Mouse (Mus musculus) subcutaneous adipose tissue, adult 2 months (tissue): ENCODE data around the gene Syn1. TPM values are rescaled to one million over a fixed set of nuclear protein-coding genes. Genes with fewer than 3 reads are reported as not detected.

ENCODE experiments used
- polyA plus RNA-seq: library from polyadenylated mRNA; depleted of rRNA; stranded (reverse); fragments of >200 nt; gene quantifications from 2 replicates; pipeline ENCODE4 v1.2.3, GENCODE M21; 2012; ENCODE audit warnings: low replicate concordance; rRNA removed

The Syn1 gene
- polyA plus RNA-seq: 0.42 and 0.64 TPM in 2 replicates

GRCm38 (mm10) chrX:20920844-20921364 is at the start of gene Syn1:
TSS of gene Syn1 (minus strand) at chrX:20921004.

DNA sequence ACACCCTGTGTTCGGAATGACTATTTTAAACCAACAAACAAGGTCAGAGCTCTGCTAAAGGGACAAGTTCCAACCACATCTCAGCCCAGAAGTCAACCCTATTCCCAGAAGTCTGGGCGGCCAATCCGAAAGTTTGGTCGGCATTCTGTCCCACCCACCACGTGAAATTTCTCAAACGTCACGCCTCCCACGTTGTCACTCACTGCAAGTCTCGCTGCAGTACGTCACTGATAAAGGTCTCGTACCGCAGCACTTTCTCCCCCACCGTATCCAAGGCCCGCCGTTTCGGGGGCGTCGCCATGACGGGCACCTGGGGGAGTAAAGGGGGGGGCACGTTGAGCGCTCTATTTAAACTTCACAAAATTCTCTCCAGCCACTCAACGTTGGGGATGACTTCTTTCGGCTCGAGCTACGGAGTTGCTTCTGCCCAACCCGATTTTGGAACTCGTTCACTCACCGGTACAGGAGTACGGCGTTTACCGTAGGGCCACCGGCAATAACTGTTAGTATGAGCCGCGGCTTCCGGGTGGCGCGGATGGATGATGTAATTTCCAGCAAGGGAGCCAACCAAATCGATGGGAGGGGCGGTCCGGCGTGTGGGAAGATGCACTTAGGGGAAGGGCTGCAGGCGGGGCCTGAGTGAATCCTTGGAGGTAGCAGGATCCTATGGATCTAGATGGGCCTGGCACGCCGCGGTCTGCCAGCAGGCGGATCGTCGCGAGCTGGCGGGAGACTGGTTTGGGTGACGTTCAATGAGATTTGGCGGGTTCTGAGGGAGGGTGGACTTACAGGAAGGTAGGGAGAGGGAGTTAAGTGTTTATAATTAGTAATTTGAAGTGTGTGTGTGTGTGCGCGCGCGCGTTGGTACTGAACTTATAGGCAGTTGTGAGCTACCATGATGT is 40.9 kb upstream of the Syn1 start, which contains the start of gene Uxt:
Gene Uxt (minus strand): TSS at position 541 of the 902 bp plus-strand sequence.

DNA sequence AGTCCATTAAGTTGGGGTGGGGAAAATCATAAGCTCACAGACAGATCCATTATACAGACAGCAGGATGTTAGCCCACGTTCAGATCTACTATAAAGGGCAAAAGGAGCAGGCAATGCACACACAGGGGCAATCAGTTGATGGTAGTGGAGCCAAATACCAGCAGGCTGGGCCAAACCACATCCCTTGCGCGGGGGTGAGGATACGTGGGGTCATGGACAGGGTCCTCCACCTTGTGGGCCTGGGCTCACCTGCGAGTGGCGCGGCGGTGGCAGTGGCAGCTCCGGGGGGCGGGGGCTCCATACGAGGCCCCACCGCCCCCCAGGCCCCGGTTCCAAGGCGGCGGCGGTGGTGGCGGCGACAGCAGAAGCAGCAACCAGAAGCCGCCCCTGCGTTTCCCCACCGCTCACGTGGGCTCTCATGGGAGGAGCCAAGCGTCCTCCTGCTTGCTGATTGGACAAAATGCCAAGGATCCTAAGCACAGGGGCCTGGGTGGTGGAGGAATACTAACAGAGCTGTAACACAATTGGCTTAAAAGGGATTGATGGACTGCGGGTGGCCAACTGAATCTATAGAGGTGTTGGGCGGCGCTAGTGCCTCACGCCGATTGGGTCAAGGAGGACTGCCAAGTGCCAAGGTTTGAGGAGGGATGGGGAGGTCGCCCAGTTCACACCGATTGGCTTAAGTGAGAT is 29.5 kb upstream of the Syn1 start, which contains the start of gene Elk1:
Gene Elk1 (minus strand): TSS at position 418 of the 690 bp plus-strand sequence.

DNA sequence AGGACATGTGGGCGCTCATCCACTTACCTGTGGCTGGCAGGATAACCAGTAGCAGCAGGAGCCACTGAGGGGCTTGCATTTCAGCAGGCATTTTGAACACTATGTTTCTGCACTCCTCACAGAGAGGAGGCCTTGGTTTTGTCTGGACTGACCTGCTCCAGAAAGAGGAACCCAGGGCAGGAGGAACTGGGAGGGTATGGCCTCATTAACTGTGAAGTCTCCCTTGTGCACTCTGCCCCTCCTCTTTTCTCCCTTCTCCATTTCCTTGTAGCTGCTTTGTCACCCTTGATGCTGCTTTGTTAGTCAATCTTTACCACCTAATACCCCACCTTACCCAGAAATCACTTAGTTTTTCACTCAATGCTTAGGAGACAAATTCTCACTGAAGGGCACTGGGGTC is 10.6 kb upstream of the Syn1 start, which contains the start of gene Cfp:
Gene Cfp (minus strand): TSS at position 192 of the 400 bp plus-strand sequence.

GRCm38 (mm10) chrX:20869962-20870513 is 50.8 kb downstream of the Syn1 start, which contains the start of gene Timp1:
TSS of gene Timp1 (plus strand) at chrX:20870166.

Other genes starting within 250 kb of the Syn1 start
- 237 and 267 TPM in 2 replicates for gene Cdk16, start 233.1 kb downstream of the Syn1 start, polyA plus RNA-seq
- 5.8 and 28.5 TPM in 2 replicates for gene Usp11, start 217.1 kb downstream of the Syn1 start, polyA plus RNA-seq
- gene Araf, start 123.2 kb downstream of the Syn1 start, polyA plus RNA-seq: 154 and 191 TPM in 2 replicates
- gene Timp1, start 50.8 kb downstream of the Syn1 start, polyA plus RNA-seq: 11.9 and 29.4 TPM in 2 replicates
- 39.5 and 44.0 TPM in 2 replicates for gene Cfp, start 10.6 kb upstream of the Syn1 start, polyA plus RNA-seq
- gene Elk1, start 29.6 kb upstream of the Syn1 start, polyA plus RNA-seq: 21.0 and 24.7 TPM in 2 replicates
- gene Uxt, start 41.0 kb upstream of the Syn1 start, polyA plus RNA-seq: 20.8 and 24.5 TPM in 2 replicates
- gene Zfp182, start 141.3 kb upstream of the Syn1 start, polyA plus RNA-seq: 1.5 and 1.6 TPM in 2 replicates
- not detected in 2 replicates for gene Spaca5, start 147.4 kb upstream of the Syn1 start, polyA plus RNA-seq
- 0.24 and 0.35 TPM in 2 replicates for gene Zfp300, start 168.5 kb upstream of the Syn1 start, polyA plus RNA-seq
- not detected in 2 replicates for gene Ssxa1, start 194.8 kb upstream of the Syn1 start, polyA plus RNA-seq